Mouse (Mus musculus): Measurements from ENCODE around the gene Vmn1r53. TPM values are rescaled to one million over a fixed set of nuclear protein-coding genes. Genes with fewer than 3 reads are reported as not detected.

Gene Vmn1r53
- polyA plus RNA-seq (2012; ENCODE audit: low replicate concordance), result not detected in 2 replicates

DNA sequence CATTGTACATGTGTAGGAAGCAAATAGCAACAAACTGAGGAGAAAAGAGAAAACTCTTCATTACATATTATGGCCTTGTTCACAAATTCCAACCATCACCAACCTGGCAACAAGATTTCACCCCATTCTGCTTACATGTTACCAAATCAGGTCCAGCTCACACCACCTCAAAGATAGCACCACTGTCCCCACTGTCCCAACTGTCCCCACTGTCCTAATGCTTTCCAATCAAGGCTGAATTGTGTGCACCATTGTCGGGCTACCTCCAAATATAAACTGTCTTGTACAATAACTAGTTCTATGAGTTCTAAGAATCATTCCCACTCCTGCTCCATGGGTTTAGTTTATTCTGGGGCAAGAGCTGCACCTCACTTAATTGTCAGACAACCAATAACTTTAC, at the start of gene Vmn1r53:
Gene Vmn1r53 (minus strand): TSS at position 101 of the 400 bp plus-strand sequence.

DNA sequence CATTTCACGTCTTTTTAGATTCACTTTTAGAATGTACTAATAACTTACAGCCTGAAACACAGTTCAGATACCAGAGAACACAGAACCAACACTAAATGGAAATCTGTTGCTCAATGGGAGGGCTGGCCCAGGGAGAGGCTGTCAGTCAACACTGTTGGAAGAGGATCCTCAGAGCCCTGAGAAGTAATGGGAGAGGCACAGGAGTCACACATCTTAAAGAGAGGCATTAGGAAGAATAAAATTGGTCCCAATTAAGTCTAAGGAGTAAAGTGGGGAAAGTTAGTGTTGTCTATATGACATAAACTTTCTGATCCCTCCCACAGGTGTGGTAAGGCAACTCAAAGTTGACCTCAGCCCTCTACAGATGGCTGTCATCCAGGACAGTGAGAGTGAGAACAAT, 21.8 kb upstream of the Vmn1r53 start, which contains the start of gene Vmn1r54:
Gene Vmn1r54 (plus strand): TSS at position 301 of the 400 bp plus-strand sequence.

DNA sequence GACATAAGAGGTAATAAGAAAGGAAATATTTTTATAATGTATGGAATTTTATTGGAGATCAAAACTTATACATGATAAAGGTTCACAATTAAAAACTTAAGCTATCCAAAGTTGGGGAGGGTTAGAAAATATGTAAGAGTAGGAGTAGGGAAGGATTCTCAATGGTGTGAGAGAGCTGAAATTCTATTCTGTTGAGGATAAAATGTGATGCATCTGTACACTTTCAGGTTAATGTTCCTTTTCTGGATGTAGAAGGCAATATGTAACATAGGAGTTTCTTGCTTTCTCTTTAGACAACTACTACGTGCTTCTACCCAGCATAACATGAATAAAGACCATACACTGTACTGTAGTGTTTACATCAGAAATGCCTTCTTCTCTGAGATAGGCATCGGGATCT, 21.7 kb downstream of the Vmn1r53 start, which contains the start of gene V1ra8:
Gene V1ra8 (plus strand): TSS at position 301 of the 400 bp plus-strand sequence.

DNA sequence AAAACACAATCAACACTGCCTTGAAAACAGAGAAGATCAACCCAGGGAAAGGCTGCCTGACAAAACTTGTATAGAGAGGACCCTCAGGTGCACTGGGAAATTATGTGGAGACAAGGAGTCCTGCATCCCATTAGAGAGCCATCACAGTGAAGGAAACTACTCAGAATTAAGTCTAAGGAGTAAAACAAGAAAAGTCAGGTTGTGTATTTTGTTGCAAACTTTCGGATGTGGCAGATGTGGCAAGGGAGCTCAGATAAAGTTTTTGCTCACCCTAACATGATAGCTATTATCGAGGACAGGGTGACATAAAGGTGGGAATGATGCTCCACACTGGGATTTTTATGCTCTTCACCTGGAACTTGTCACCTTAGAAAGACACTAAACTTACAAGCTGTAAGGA, 49.7 kb downstream of the Vmn1r53 start, which contains the start of gene Vmn1r52:
Gene Vmn1r52 (plus strand): TSS at position 301 of the 400 bp plus-strand sequence.

Other genes starting within 250 kb of the Vmn1r53 start
- gene Vmn1r47, start 208.3 kb downstream of the Vmn1r53 start, polyA plus RNA-seq (2012; ENCODE audit: low replicate concordance), result not detected in 2 replicates
- not detected in 2 replicates for gene Vmn1r48, start 187.6 kb downstream of the Vmn1r53 start, polyA plus RNA-seq (2012; ENCODE audit: low replicate concordance)
- gene Vmn1r49, start 145.9 kb downstream of the Vmn1r53 start, polyA plus RNA-seq (2012; ENCODE audit: low replicate concordance), result not detected in 2 replicates
- not detected in 2 replicates for gene Vmn1r50, start 123.0 kb downstream of the Vmn1r53 start, polyA plus RNA-seq (2012; ENCODE audit: low replicate concordance)
- not detected in 2 replicates for gene Vmn1r51, start 101.8 kb downstream of the Vmn1r53 start, polyA plus RNA-seq (2012; ENCODE audit: low replicate concordance)
- gene Vmn1r52, start 49.6 kb downstream of the Vmn1r53 start, polyA plus RNA-seq (2012; ENCODE audit: low replicate concordance), result 0.07 TPM in 1 of 2 replicates, not detected in the other
- not detected in 2 replicates for gene V1ra8, start 21.6 kb downstream of the Vmn1r53 start, polyA plus RNA-seq (2012; ENCODE audit: low replicate concordance)
- not detected in 2 replicates for gene Vmn1r54, start 21.9 kb upstream of the Vmn1r53 start, polyA plus RNA-seq (2012; ENCODE audit: low replicate concordance)
- gene BC048671, start 76.8 kb upstream of the Vmn1r53 start, polyA plus RNA-seq (2012; ENCODE audit: low replicate concordance), result not detected in 2 replicates
- gene Chst13, start 100.7 kb upstream of the Vmn1r53 start, polyA plus RNA-seq (2012; ENCODE audit: low replicate concordance), result not detected in 2 replicates
- not detected in 2 replicates for gene Uroc1, start 108.8 kb upstream of the Vmn1r53 start, polyA plus RNA-seq (2012; ENCODE audit: low replicate concordance)
- gene Zxdc, start 145.1 kb upstream of the Vmn1r53 start, polyA plus RNA-seq (2012; ENCODE audit: low replicate concordance), result 21.1 and 24.3 TPM in 2 replicates
- gene Cfap100, start 204.4 kb upstream of the Vmn1r53 start, polyA plus RNA-seq (2012; ENCODE audit: low replicate concordance), result not detected in 2 replicates
- 0.78 and 1.3 TPM in 2 replicates for gene Klf15, start 238.1 kb upstream of the Vmn1r53 start, polyA plus RNA-seq (2012; ENCODE audit: low replicate concordance)

Measured in leukemia stem cell, adult 10-12 weeks (primary cell).